Mouse (Mus musculus) kidney, postnatal 0 days (tissue): ENCODE measurements at regions not wholly inside any gene's neighbourhood (a gene's known extent, or its start where the extent isn't known, plus 50 kb on each side); places are given as distances from the start of the nearest gene placed in this dataset.

Experiments used
- ATAC-seq: fragments of 200-750 bp; cut with Nextera tagmentation; replicated peaks from 2 replicates; pipeline ENCODE4 v1.8.0; 2017; ENCODE audit warnings: low read depth, moderate number of reproducible peaks, moderate TSS enrichment, moderate library complexity; ENCODE audit not compliant: low FRiP score
- DNase-seq: peaks from one replicate; pipeline ENCODE4 v3.0.0-alpha.2; 2016; ENCODE audit warnings: low spot score
- H3K27ac ChIP-seq: fragments of 300-500 bp; sonication (generic); 2 replicates; pipeline ENCODE4 v1.5.1; 2014; ENCODE audit warnings: mild to moderate bottlenecking
- H3K27me3 ChIP-seq: fragments of 300-500 bp; sonication (generic); 2 replicates; pipeline ENCODE4 v1.6.1; 2014; ENCODE audit warnings: low read length, mixed read lengths; ENCODE audit not compliant: insufficient read depth
- H3K36me3 ChIP-seq: fragments of 300-500 bp; sonication (generic); 2 replicates; pipeline ENCODE4 v1.6.1; 2014; ENCODE audit warnings: low read length, mixed read lengths; ENCODE audit not compliant: insufficient read depth
- H3K4me1 ChIP-seq: fragments of 300-500 bp; sonication (generic); replicated peaks from 2 replicates; pipeline ENCODE4 v1.6.1; 2014; ENCODE audit warnings: antibody characterized with exemption, low read length, mixed read lengths; ENCODE audit not compliant: insufficient read depth
- H3K4me2 ChIP-seq: fragments of 300-500 bp; sonication (generic); 2 replicates; pipeline ENCODE4 v1.6.1; 2014; ENCODE audit warnings: mild to moderate bottlenecking, low read length, moderate library complexity, mixed read lengths
- H3K4me3 ChIP-seq: fragments of 300-500 bp; sonication (generic); replicated peaks from 2 replicates; pipeline ENCODE4 v1.5.1; 2014; ENCODE audit warnings: low read depth, low read length
- H3K9ac ChIP-seq: fragments of 300-500 bp; sonication (generic); 2 replicates; pipeline ENCODE4 v1.6.1; 2014; ENCODE audit warnings: low read depth, low read length
- H3K9me3 ChIP-seq: fragments of 300-500 bp; sonication (generic); replicated peaks from 2 replicates; pipeline ENCODE4 v1.6.1; 2016; ENCODE audit warnings: low read length, inconsistent platforms, mixed read lengths
- CTCF ChIP-seq: IDR thresholded peaks from 2 replicates; pipeline ENCODE4 v1.5.1; 2016; ENCODE audit warnings: antibody characterized with exemption, low read depth, mild to moderate bottlenecking, moderate library complexity
- WGBS: fragments of 180-500 bp; shearing (Covaris S2); extraction: QIAGEN DNeasy Blood & Tissue Kit; methylation state at CpG from one replicate; pipeline ENCODE4 v1.1.7; 2014; 5-methylcytosine and 5-hydroxymethylcytosine counted together

DNA sequence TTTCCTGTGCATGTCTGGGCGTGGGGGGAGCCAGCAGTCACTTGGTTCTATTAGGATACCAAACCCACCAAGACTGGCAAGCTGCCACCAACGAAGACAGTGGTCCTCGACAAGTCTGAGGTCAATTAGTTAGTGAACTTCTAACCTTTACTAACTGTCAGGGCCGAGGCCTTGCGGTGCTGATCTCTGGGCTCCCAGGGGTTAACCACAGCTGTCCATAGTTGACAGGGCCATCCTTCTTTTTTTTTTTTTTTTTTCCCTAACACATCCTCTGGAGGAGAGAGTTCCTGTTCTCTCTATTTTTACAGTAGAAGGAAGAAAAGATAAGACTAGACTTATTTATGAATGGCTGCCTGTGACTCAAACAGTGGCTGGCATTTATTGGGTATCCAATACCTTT lies 663.5 kb downstream of the Slc22a22 start:
- no peak overlapping the region for H3K9ac ChIP-seq
- H3K4me3 ChIP-seq: no peak overlapping the region
- H3K9me3 ChIP-seq: no peaks in the 10 kb centered on the region
- no peak for ATAC-seq
- no peak for DNase-seq
- no peaks in the 10 kb centered on the region for H3K27me3 ChIP-seq
- no peaks in the 10 kb centered on the region for H3K4me1 ChIP-seq
- TF ChIP-seq CTCF: no peak
- 30% methylated on average over 5 of the region's 5 CpGs for WGBS
- no peaks in the 10 kb centered on the region for H3K36me3 ChIP-seq
- no peak overlapping the region for H3K4me2 ChIP-seq
- H3K27ac ChIP-seq: no peak overlapping the region

DNA sequence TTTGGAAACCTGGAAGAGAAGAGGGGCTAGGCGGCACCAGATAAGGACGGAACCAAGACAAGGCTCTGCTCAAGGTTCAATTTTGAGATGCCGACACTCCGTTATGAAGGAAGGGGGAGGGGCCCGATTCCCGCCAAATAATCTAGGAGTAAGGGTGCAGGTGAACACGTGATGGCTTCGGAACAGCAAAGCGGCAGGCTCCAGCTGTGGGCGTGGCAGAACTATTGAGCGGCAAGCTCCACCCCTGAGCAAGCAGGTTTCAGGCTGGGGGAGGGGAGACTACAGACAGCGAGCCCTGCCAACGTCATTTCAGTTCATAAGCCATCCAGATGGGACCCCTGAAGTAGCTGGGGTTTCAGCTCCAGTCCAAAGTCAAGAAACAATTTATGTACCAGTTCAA lies 667.3 kb downstream of the Slc22a22 start:
- TF ChIP-seq CTCF: no peak
- Histone ChIP-seq H3K4me3 (no peak overlapping the region), H3K4me1 (no peaks in the 10 kb centered on the region), H3K36me3 (no peaks in the 10 kb centered on the region), H3K27ac (no peak overlapping the region), H3K27me3 (no peaks in the 10 kb centered on the region), H3K9ac (no peak overlapping the region), H3K4me2 (peak overlapping the region; percentile 11; the same call in 1 of the 2 replicates), H3K9me3 (no peaks in the 10 kb centered on the region)
- DNase-seq: no peak
- no peak for ATAC-seq
- 41% methylated on average over 13 of the region's 13 CpGs for WGBS

DNA sequence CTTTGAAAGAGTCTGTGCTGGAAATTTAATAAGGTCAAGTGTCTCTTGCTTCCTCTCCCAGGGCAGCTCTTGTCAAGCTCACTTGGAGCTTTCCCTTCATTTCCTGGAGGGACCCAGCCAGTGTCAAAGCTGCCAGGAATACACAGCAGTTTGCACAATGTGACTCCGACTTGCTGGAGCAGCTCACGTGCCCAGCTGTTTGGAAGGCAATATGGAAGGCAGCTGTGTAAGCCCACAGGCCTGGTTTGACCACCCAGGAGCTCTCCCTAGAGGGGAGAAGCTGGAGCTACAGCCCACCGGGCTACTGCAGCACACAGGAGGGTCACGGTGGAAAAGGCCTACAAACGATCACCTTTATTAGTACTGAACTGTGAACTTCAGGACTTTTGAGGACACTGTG lies 669.8 kb downstream of the Slc22a22 start:
- Histone ChIP-seq H3K4me1 (no peaks in the 10 kb centered on the region), H3K9me3 (no peaks in the 10 kb centered on the region), H3K4me3 (no peak overlapping the region), H3K27me3 (no peaks in the 10 kb centered on the region), H3K36me3 (no peaks in the 10 kb centered on the region), H3K27ac (no peak overlapping the region), H3K4me2 (no peak overlapping the region), H3K9ac (no peak overlapping the region)
- no peak for DNase-seq
- no peak for TF ChIP-seq CTCF
- 30% methylated on average over 5 of the region's 5 CpGs for WGBS
- ATAC-seq: no peak; the same call in 1 of the 2 replicates

DNA sequence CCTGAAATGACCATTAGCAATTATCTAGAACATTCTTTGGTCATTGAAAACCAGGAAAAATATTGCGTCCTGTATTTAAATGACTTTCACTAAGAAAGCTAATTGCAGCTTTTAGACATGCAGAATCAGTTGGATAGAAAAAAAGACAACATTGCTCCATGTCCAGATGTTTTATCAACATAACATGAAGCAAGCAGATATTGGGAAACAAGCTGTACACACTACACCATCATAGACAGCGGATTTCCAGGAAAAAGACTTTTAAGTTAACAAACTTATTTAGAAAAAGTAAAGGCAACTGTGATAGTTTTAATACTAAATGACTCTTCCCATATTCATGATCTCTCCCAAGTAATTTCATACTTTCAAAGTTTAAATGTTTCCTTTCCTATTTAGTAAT lies 675.5 kb downstream of the Slc22a22 start:
- no peak overlapping the region for H3K27ac ChIP-seq
- H3K4me1 ChIP-seq: no peaks in the 10 kb centered on the region
- ATAC-seq: no peak
- no peak overlapping the region for H3K4me2 ChIP-seq
- no peak for TF ChIP-seq CTCF
- H3K9ac ChIP-seq: no peak overlapping the region
- DNase-seq: no peak
- no peak overlapping the region for H3K4me3 ChIP-seq
- H3K9me3 ChIP-seq: no peaks in the 10 kb centered on the region
- H3K36me3 ChIP-seq: no peaks in the 10 kb centered on the region
- WGBS: 92% methylated on average over 2 of the region's 2 CpGs
- no peaks in the 10 kb centered on the region for H3K27me3 ChIP-seq

DNA sequence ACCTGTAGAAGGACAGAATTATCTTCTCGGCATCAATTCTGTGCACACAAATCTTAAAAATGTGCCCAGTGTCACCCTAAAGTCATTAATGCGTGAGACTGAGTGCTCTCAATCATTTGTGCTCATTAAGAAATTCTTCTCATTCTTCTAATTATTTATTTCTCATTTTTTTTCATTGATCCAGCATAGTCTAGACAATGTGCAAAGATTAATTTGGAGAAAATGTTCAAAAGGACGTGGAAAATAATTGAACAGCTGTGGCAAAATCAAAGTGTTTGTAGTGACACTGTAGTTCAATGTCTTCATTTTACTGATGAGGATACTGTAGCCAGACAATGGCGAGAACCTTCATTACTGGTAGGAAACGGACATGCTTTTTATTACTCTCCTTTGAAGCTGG lies 702.0 kb downstream of the Slc22a22 start:
- Histone ChIP-seq H3K27me3 (no peaks in the 10 kb centered on the region), H3K4me3 (no peak overlapping the region), H3K4me2 (no peak overlapping the region), H3K4me1 (no peaks in the 10 kb centered on the region), H3K9me3 (no peaks in the 10 kb centered on the region), H3K9ac (no peak overlapping the region), H3K36me3 (no peaks in the 10 kb centered on the region), H3K27ac (no peak overlapping the region)
- 73% methylated on average over 5 of the region's 5 CpGs for WGBS
- DNase-seq: no peak
- ATAC-seq: no peak
- no peak for TF ChIP-seq CTCF

DNA sequence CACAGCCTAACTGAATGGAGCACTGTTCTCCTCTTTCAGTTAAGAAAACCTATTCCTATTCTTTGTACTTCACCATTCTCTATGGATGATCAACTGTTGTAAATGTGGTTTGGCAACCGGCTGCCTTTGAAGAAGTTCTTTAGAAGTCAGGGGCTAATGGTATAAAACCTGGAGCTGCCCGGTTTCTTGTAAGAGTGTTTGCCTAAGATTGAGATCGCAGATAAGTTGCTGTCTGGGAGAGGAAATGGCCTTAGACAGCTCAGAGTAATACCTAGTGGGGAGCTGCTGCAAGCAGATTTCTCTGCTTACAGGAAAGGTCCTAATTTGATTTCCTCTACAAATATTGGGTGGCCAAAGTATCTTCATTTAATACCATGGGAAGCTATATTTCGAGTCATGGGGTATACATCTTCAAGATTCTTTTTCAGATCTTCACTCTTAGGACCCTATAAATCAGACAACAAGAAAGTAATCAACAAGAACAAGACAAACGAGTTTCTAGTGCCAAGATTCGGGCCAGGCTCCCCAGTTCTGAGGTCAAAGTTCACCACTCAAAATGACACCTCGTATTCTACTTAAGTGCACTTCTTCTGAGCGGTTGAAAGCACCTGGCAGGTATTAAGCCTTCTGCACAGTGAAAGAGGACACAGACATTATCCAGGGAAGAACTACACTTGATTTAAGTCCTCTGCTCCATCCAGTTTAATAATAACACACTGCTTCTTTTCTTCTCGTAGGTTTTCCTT lies 702.6 kb downstream of the Slc22a22 start:
- no peak for TF ChIP-seq CTCF
- DNase-seq: peak; percentile 32
- H3K4me3 ChIP-seq: no peak overlapping the region
- no peak for ATAC-seq
- H3K27me3 ChIP-seq: no peaks in the 10 kb centered on the region
- H3K4me2 ChIP-seq: no peak overlapping the region
- 29% methylated on average over 9 of the region's 9 CpGs for WGBS
- H3K4me1 ChIP-seq: no peaks in the 10 kb centered on the region
- H3K27ac ChIP-seq: no peak overlapping the region
- H3K9me3 ChIP-seq: no peaks in the 10 kb centered on the region
- H3K9ac ChIP-seq: no peak overlapping the region
- no peaks in the 10 kb centered on the region for H3K36me3 ChIP-seq

DNA sequence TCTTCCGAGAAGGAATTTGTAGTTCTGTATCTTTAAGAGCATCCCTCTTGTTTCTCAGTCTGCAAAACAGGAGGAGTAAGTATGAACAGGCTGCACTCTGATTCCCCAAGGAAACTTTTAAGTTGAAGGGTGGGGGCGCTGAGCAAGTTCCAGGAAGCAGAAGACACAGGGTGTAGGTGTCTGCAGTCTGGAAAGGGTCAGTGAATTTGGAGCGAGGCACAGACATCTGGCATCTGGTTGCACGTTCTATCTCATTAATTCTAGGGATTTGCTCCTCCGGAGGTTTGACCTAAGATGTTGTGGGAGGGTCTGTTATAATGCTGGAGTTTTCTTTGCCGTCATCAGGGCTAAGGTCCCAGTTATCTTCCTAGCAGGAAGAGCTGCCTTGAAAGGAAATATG lies 711.1 kb downstream of the Slc22a22 start:
- ATAC-seq (peak; percentile 72), DNase-seq (peak; percentile 86)
- no peaks in the 10 kb centered on the region for H3K4me1 ChIP-seq
- no peak for TF ChIP-seq CTCF
- WGBS: 17% methylated on average over 6 of the region's 6 CpGs
- H3K36me3 ChIP-seq: no peaks in the 10 kb centered on the region
- H3K27ac ChIP-seq: no peak overlapping the region
- H3K9ac ChIP-seq: no peak overlapping the region
- no peak overlapping the region for H3K4me3 ChIP-seq
- no peaks in the 10 kb centered on the region for H3K27me3 ChIP-seq
- no peak overlapping the region for H3K4me2 ChIP-seq
- H3K9me3 ChIP-seq: no peaks in the 10 kb centered on the region
